Mouse (Mus musculus) ovary, postnatal 14 days (tissue): ENCODE results near the gene Prune1.

Experiments
- DNase-seq: peaks from one replicate; pipeline ENCODE4 v3.0.0; 2022; ENCODE audit warnings: low spot score

Prune1 gene

GRCm38 (mm10) chr3:95281216-95282126 is at the start of gene Prune1, which contains the start of gene Mindy1:
Gene Prune1, minus strand, starts transcription at chr3:95282076.
Gene Mindy1, plus strand, starts transcription at chr3:95281345.
- peak; percentile 95 for DNase-seq

DNA sequence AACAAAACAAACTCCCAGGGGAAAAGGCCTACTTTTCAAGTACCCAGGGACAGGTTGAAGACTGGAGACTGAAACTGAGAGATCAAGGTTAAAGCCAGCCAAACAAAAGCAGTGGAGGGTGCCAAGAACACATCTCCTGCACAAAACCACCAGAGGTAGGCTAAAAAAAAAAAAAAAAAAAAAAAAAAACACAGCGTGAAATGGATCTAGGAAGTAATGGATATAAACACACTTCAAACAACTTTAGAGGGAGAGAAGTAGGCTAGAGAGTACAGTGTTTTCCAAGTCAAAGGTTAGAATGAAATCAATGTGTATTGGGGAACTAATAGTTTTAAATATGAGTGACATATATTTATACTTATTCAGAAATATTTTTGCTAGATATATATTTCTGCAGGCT is 49.7 kb upstream of the Prune1 start:
- DNase-seq, result no peak

- no peak for DNase-seq
Observed at GRCm38 (mm10) chr3:95328803-95329404, 47.0 kb upstream of the Prune1 start.

- DNase-seq, result no peak
Observed at GRCm38 (mm10) chr3:95324454-95325144, 42.7 kb upstream of the Prune1 start.

DNA sequence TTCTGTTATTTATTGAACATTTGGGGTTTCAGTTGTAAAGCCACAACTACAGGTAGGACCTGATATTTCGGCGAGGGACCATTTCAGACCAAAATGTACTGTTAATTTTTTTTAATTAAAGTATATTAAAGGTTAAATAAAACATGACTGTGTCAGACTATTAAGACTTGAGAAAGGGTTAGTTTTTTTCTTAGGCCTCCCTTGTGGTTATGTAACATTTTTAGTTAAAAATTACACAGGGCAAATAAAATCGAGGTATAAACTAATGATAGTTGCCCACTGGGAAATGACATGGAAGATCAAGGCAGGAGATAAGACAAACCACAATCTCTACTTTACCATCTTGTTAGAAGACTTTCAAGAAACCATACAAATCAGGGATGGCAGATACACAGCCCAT is 41.6 kb upstream of the Prune1 start:
- no peak for DNase-seq

- DNase-seq, result no peak
Observed at GRCm38 (mm10) chr3:95319701-95320625, 38.1 kb upstream of the Prune1 start.

GRCm38 (mm10) chr3:95319110-95319509 is 37.2 kb upstream of the Prune1 start:
- no peak for DNase-seq

DNA sequence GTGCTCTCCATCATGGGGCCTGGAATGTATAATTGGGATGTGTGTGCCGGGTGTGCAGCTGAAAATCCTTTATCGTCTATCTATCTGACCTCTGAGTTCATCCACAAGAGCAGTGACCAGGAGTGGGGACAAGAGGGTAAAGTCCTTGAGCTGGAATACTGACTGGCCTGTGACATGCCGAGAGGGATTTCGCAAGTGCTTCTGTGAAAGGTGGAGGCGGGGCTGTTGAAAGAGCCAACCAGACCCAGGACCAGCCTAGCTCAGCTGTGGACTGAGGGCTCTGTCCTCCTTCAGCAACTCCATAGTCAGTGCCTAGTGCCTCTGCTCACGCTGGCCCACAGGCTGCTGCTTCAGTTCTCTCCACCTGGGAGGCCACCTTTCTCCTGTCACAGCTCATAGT is 36.7 kb upstream of the Prune1 start:
- no peak for DNase-seq

- DNase-seq, result no peak
Observed at GRCm38 (mm10) chr3:95317414-95318080, 35.7 kb upstream of the Prune1 start.

- no peak for DNase-seq
Observed at GRCm38 (mm10) chr3:95315844-95316550, 34.1 kb upstream of the Prune1 start.

GRCm38 (mm10) chr3:95315094-95315843 is 33.4 kb upstream of the Prune1 start:
- peak; percentile 89 for DNase-seq

- no peak for DNase-seq
Observed at GRCm38 (mm10) chr3:95314486-95315093, 32.7 kb upstream of the Prune1 start, which contains the start of gene Cers2. Gene Cers2, plus strand, starts transcription at chr3:95314791.

GRCm38 (mm10) chr3:95314075-95314474 is 32.2 kb upstream of the Prune1 start:
- DNase-seq, result no peak

GRCm38 (mm10) chr3:95313476-95313875 is 31.6 kb upstream of the Prune1 start:
- no peak for DNase-seq

DNA sequence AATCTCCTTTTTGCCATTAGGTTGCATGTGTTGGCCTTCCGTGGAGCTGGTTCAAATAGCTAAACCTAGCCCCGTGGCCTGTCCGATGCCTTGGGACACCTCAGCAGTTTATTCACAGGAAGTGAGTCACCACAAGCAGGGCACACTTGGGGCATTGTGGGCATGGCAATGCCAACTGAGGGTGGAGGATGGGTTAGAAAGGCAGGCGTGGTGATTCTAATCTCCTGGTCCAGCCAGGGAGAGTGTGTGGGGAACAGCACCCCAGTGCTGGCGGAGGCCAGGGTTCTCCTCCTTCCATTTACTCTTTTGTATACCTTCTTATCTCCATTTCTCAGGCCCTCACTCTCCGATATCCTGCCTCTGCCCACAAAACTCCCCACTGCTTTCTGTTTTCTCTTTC is 30.7 kb upstream of the Prune1 start:
- DNase-seq, result no peak

- peak; percentile 75 for DNase-seq
Observed at GRCm38 (mm10) chr3:95310968-95311882, 29.3 kb upstream of the Prune1 start.

GRCm38 (mm10) chr3:95310496-95310895 is 28.6 kb upstream of the Prune1 start:
- DNase-seq, result no peak

- no peak for DNase-seq
Observed at GRCm38 (mm10) chr3:95307100-95307499, 25.2 kb upstream of the Prune1 start, which contains the start of gene Anxa9. Gene Anxa9, minus strand, starts transcription at chr3:95307176.
